Mouse (Mus musculus) frontal cortex, postnatal 36 days (tissue): ENCODE results near the gene Gm49380.
"Not testable (repeated sequence)": the region's sequence is repeated elsewhere in the genome, so short reads cannot be mapped to it uniquely, and the experiment has no call there.

Experiments used
- DNase-seq, 2 experiments: peaks; one replicate each; pipeline ENCODE4 v3.0.0; 2022; ENCODE audit warnings: low spot score in 2 of 2

Gm49380 gene

DNA sequence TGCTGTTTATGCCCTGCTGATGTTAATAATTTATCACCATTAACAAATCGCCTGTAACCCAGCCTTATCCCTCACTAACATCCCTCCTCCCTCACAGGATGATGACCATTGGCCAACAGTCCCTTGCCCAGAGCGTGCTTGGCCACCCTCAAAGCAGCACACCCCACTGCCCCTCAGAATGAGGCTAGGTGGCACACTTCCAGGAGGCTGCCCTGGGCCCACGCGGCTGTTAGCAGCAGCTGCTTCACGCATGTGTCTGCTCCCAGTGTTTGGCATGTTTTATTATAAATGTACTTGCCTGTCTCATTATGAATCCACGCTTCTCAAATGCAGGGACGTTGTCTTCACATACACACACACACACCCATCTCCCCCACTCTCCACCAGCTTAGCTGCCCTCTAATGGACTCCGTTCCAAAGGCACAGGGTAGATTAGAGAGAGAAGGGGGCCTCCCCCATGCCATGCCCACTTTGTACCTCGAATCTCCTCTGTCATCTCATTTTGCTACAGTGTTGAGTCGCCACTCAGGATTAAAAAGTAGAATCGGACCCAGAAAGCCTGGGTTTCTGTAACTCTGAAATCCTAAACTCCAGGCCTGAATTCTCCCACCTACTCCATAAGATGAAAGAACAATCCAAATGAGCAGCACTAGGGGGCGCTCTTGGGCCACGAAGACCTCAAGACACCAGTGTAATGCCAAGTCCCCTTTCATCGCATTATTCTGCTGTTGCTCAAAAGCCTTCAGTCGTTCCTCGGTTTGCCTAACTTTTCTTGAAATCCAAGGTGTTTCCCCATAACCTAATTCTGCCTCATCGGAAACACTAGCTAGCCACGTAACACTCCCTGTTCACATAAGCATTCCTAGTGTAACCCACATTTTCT lies 12.5 kb upstream of the Gm49380 start:
- peak; percentile 83 to 91 for DNase-seq

DNA sequence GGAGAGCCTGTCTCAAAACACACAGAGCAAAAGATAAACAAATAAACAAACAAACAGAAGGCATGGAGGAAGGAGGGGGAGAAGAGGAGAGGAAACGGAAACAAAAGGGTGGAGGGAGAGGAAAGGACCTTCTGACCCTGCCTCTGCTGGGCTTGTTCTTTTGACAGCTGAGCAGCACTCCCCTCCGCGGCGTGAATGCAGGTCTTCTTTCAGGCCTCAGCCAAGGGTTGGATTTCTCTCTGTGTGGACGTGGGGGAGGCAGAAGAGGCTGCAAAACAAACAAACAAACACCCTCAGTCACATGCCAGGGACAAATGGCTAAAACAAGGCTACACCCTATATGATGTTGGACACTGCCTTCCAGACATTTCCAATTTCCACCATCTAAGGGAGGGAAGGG lies 11.7 kb upstream of the Gm49380 start:
- DNase-seq, result no peak

DNA sequence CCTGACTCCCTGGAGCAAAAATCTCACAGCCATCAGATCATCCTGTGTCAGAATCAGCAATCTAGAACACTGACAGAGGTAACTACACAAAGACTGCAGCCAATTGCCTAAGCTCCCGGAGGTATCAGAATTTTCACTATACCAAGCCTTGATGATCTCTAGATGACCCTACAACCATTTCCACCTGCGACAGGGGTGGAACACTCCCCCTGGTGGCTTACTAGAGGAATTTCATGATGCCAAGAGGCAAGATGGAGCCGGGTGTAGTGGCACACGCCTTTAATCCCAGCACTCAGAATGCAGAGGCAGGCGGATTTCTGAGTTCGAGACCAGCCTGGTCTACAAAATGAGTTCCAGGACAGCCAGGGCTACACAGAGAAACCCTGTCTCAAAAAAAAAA lies 11.0 kb upstream of the Gm49380 start:
- DNase-seq, result no peak

DNA sequence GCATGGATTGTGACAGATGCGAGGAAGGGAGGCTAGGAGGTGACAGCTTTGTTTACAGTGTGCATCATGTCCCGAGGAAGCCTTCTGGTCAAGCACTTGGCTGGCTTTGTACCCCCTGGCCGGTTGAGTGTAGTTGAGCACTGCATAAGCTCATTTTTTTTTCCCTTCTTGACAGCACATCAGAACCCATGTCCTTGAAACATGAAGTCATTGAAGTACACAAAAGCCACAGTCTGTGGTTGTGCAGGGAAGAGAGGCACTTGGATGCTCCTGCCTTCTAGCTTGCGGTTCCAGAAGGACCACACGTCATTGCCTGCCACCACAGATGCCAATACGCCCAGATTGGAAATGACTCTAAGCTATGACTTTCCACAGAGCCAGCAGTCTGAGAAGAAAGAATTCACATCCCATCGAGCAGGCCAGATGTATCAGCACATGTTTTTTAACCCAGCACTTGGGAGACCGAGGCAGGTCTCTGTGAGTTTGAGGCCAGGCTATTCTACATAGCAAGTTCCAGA lies 6.7 kb upstream of the Gm49380 start:
- no peak for DNase-seq

DNA sequence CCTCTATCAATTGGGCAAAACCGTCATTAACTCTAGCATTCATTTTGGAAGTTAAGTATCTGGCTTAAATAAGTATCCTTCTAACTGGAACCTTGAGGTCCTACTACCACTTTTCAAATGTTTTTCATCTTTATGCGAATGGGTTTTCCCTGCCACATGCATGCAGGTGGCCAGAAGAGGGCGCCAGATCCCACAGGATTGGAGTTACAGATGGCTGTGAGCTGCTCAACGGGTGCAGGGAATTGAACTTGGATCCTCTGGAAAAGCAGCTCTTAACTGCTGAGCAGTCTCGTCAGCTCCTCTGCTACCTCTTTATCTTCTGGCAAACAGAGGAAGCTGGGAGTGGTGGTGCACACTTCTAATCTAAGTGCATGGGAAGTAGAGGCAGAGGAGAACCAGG lies 5.7 kb upstream of the Gm49380 start:
- DNase-seq, result no peak

DNA sequence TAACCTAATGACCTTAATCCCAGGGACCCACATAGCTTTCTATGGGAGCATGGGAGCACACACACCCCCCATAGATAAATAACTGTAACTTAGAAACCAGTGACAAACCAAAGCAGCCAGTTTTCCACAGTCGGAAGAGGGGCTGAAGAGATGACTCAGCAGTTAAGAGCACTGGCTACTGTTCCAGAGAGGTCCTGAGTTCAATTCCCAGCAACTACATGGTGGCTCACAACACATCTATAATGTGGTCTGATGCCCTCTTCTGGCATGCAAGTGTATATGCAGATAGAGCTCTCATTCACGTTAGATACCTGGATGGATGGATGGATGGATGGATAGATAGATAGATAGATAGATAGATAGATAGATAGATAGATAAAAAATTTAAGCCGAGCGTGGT lies 2.9 kb upstream of the Gm49380 start:
- DNase-seq, result no peak

DNA sequence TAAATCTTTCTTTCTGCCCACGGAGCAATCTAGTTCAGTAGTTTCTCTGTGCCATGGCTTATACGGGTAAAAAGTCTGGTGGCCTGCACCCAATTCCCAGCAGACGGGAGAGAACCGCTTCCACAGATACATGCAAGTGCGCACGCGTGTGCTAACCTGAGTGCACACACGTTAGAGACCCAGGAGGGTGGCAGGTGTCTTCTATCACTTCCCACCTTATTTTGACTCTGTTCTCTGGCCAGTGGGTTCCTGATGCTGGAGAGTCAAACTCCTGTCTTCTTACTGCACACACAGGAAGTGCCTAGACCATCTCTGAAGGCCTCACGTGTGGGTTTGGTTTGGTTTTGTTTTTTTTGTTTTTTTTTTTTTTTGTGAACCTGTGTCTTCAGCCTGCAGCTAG lies 2.3 kb upstream of the Gm49380 start:
- DNase-seq, result no peak

DNA sequence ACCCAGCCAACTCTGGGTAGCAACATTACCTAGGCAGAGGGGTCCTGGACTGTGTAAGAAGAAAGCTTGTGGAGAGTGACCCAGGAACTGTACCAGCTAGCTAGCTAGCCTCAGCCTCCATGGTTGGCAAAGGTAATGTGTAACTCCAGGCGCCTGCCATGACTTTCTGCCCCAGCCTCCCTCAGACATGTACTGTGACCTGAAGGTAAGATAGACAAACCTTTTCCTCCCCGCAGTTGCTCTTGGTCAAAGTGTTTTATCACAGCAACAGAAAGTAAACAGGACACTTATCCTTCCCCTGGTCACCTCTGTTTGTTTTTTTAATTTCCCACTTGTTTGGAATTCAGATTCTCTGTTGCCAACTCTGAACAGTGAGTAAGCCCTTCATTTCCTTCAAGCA lies 1.2 kb upstream of the Gm49380 start:
- DNase-seq, result no peak

DNA sequence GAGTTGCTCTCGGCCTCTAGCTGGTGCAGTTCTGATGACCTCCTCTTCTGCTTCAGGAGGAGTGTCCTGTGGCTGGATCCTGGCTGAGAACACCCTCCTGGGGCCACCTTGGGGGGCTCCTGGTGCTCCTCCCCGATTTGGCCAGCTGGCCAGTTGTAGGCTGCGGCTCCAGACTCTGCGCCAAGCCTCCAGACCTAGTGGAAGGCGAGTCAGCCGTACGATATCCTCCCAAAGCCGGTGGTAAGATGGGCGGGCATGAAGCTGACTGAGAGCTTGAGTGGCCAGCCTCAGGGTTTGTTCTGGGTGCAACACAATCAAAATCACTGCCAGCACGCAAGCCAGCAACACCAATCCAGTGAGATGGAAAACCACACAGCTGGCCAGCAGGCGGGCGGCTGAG lies 1.4 kb downstream of the Gm49380 start:
- DNase-seq, result not testable (repeated sequence)

DNA sequence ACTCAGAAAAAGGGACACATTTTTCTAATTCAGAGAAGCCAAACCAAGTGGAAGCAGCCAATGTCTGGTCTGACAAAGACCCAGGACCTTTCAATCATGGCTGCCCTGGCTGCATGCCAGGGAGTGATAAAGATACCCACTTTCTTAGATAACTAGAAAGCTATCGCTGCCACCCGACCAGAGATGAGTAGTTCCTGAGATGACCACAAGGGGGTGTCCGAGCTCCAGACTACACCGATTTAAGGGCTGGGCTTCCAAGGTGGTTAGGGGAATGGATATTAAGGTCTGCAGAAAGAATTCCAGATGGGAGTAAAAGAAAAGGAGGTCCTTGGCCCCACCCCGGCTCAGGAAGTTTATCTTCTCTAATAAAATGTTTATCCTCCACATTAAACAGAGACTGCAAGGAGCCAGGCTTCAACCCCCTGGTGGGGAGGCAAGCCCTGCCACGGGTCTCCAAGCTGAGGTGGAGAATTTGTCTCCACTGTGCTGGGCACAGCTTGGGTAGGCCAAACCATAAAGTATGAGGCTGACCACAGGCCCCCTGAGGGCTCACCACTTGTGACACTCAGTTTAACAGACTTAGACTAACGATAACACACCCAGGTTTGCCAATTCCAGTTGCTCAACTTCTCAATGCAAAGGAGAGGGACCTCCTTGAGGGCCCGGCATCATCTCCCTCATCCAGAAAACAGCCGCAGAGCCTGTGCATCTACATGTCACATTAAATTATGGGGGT lies 3.8 kb downstream of the Gm49380 start:
- DNase-seq, result peak; percentile 83 to 84

DNA sequence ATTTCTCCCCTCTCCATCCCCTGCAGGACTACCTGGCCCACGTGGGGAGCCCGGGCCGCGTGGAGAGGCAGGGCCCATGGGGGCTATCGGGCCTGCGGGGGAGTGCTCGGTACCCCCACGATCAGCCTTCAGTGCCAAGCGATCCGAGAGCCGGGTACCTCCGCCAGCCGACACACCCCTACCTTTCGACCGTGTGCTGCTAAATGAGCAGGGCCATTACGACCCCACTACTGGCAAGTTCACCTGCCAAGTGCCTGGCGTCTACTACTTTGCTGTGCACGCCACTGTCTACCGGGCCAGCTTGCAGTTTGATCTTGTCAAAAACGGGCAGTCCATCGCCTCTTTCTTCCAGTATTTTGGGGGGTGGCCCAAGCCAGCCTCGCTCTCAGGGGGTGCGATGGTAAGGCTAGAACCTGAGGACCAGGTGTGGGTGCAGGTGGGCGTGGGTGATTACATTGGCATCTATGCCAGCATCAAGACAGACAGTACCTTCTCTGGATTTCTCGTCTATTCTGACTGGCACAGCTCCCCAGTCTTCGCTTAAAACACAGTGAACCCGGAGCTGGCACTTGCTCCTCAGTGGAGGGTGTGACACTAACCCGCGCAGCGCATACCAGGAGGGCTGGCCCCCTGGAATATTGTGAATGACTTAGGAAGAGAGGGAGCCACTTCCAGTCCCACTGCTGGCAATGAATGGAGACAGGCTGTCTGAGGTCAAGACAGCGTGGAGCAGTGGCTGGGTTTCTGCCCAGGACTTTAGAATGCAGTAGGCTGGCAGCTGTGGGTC lies 4.8 kb downstream of the Gm49380 start:
- no peak for DNase-seq

DNA sequence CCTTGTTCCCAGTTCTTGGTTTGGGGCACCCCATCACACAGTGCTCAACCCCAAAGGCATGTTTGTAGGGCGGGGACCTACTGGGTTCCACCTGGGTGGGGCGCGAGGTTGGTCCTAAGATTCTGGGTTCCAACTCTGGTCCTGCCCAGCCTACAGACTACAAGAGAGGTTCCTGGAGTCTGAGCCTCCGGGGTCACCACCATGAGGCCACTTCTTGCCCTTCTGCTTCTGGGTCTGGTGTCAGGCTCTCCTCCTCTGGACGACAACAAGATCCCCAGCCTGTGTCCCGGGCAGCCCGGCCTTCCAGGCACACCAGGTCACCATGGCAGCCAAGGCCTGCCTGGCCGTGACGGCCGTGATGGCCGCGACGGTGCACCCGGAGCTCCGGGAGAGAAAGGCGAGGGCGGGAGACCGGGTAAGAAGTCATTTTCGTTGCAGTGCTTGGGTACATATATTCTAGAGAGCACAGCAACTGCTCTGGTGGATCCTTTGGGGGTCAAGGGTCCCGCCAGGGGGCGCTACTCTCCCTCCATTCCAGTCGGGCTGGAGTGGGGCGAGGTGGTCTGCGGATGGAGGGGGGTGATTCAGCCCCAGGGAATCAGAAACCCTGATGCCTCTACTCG lies 5.6 kb downstream of the Gm49380 start:
- no peak for DNase-seq

DNA sequence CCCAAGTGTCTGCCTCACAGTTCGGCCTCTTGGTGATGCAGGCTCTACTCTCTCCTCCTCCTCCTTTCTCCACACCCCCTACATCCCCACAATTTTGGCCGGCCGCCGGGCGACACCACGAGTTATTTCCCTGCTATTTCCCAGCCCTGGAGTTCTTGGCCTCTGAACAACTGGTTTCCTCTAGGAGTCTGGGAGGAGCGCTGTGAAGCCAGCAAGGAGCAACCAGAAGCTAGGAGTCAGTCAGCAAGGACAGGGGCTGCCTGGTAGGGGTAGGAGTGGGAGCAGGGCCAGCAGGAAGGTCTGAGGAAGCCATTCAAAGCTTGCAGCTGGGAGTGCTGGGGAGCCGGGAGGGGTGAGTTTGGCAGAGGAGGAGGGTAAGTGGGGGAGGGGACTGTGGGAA lies 6.2 kb downstream of the Gm49380 start, which contains the start of gene C1qtnf5:
Gene C1qtnf5 (plus strand): TSS at position 136 of the 400 bp plus-strand sequence.
- DNase-seq, result peak in 1 of 2 experiments; percentile 69

DNA sequence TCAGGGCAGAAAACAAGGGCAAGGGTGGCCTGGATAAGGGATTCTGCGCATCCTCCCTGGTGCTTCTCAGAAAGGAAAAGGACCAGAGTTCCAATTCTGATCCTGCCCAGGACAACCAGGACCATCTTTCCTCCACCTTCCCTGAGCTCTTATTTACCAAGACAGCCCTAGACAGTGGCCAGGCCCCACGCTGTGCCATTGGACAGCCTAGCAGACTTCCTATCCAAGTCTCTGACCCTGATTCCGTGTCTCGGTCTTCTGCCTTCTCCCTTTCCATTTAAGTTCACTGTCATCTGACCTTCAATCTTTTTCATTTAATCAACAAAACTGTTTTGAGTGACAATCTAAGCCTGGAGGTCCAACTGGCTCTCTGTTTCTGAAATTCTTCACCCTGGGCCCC lies 6.7 kb downstream of the Gm49380 start:
- DNase-seq, result no peak

DNA sequence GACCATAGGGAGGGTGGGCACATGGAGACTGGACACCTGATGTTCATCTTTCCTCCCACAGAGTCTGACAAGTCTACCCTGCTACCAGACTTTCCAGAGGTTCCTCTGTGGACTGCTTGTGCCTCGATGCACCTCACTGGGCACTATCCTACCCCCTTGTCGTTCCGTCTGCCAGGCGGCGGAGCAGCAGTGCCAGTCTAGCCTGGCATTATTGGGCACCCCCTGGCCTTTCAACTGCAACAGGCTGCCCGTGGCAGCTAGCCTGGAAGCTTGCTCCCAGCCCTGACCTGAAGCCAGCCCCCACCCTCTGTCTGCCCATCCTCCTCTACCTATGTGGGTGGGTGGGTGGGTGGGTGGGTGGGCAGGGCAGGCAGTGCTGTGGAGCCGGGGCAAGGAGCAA lies 7.1 kb downstream of the Gm49380 start:
- no peak for DNase-seq

DNA sequence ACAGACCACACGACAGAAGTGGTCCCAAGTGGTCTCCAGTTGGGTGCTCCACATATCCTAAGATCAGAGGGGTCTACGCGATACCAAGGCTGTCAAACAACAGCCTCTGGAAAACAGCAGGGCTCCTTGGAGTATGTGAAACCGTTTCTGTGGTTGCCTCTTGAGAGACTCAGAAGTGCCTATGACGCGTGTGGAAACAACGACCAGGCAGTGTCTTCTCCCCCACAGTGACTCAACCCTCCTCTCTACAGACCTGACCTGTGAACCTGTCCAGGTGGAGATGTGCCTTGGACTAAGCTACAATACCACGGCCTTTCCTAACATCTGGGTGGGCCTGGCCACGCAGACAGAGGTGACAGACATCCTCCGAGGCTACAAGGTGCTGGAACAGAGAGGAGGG lies 7.5 kb downstream of the Gm49380 start:
- DNase-seq, result no peak

DNA sequence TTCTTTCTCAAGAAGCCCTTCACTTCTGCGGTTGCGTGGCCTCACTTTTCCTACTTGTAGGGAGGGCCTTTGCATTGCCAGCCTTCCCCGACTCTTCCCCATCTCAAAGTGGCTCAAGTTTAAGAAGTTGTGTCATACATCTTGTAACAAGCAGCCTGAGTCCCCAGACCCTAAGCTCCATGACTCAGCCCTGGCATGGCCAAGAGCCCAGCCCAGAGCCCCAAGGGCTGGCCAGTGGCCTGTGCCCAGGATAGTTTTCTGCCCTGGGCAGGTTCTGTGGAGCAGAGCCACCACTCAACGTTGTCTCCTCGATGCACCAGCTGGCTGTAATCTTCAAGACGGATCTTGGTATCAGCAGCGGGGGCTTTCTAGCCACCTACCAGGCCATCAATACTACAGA lies 8.4 kb downstream of the Gm49380 start:
- DNase-seq, result no peak

DNA sequence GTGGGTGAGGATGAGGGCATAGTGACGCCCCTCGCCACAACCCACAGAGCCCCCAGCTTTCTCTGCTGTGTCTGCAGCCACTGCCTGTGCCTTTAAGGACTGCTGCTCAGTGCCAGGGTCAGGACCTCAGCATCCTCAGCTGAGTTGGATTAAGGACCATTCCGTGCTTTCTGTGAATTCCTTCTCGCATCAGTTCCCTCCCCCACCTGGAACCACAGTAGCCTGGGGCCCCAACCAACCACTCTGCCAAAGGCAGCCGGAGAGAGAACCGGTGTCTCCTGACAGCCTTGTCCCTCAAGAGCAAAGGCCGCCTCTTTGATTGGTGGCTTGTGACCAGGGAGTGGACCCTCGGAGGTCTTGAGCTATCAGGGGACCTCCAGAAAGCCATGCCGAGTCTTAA lies 11.8 kb downstream of the Gm49380 start, which contains the start of gene Mfrp:
Gene Mfrp (plus strand): TSS at position 240 of the 400 bp plus-strand sequence.
- DNase-seq, result no peak

DNA sequence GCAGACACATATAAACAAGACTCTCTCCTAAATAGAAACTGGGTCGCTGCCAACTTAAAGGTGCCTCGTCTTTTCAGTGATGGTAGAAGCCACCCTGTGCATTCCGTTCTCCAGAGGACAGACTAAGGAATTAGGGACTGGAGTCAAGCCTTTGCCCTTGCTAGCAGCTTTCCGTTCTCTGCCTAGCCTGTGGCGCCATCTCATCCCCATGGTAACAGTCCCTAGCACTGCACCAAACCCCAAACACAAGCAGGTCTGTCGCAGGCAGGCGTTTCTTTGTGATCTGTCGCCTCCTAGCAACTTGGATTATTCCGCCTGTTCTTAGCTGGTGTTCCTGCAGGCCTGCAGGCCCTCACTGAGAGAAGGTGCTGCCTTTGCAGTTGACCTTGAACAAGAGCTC lies 16.8 kb downstream of the Gm49380 start:
- DNase-seq, result no peak

DNA sequence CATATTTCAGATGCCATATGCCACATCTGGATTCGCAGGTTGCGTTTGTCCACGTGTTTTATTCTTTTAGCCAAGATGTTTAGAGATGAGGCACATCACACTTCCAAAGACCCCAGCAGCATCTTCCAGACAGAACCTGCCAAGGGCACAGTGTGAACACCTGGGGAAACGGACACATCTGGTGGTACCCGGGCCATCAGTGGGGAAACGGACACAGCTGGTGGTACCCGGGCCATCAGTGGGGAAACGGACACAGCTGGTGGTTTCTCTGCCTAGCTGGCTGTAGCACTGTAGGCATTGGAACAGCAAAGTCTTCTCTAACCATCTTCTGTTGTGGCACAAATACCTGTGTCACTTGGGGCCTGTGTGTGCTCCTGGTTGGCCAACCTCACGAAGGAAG lies 17.5 kb downstream of the Gm49380 start:
- no peak for DNase-seq

DNA sequence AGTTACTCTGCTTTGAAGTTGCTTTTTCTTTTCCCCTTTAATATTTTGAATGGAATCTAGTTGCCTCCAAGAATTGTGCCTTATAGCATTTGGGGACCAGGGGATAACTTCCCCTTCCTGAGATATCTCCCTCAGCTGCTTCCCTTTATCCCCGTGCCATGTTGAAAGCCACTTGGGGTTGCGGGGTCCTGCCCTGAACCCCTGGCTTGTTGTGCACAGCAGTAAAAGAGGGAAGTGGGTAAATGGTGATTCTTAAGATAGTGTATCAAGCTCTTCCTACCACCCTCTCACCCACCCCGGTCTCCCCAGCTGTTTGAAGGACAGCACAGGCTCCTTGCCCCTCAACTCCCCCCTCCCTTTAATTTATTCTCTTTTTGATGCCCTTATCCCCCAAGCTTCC lies 18.6 kb downstream of the Gm49380 start:
- no peak for DNase-seq
